Mouse (Mus musculus): Measurements from ENCODE around the gene Erg28.

- TF ChIP-seq CTCF (IDR thresholded peaks at IDR 0.05; ENCODE audit: control insufficient read depth, insufficient read depth, insufficient replicate concordance, low read depth, low read length) (peak; percentile 60; the same call in 1 of the 2 replicates), POLR2A (IDR thresholded peaks at IDR 0.05; ENCODE audit: control insufficient read depth, low read depth, low read length) (no peak)
Observed at GRCm38 (mm10) chr12:85848164-85848958, 24.0 kb upstream of the Erg28 start.

Measured in testis, adult 2 months (tissue).